Mouse (Mus musculus) olfactory bulb, adult 2 months (tissue): ENCODE results near the gene Pkm.

ENCODE experiments used
- CTCF ChIP-seq: fragments of 200-500 bp; IDR thresholded peaks from 2 replicates; pipeline ENCODE4 v1.5.1; 2012; ENCODE audit warnings: low read depth, mild to moderate bottlenecking, low read length, moderate library complexity; ENCODE audit not compliant: insufficient read depth
- POLR2A ChIP-seq: fragments of 200-500 bp; IDR thresholded peaks from 2 replicates; pipeline ENCODE4 v1.6.1; 2012; ENCODE audit warnings: mild to moderate bottlenecking, low read depth, low read length, moderate library complexity; ENCODE audit not compliant: insufficient read depth

GRCm38 (mm10) chr9:59663957-59664356, 7.8 kb downstream of the Pkm start:
- TF ChIP-seq CTCF, result no peak
- TF ChIP-seq POLR2A, result no peak
